9 mouse cellular contexts compared by ENCODE assay signal in genomic region chr17:88329715-88330114, GRCm38 (mm10).
DNase-seq lines count a peak whose midpoint lies in the region; ATAC-seq lines count a peak whose summit lies in the region.
"Had no signal": no experiment of that assay in that cellular context is flagged by ENCODE, and none has a peak within 500 bp of the region (broad histone marks: within the 10 kb centered on the region; RNA-seq: fewer than 3 reads in every experiment).

No protein-coding gene starts in this region.

- no peak overlapping the region for H3K4me2 ChIP-seq in intestine, embryonic 15.5 days (replicated peaks)
- H3K4me2 ChIP-seq: limb, embryonic 13.5 days had no signal

- no peaks in the 10 kb centered on the region for H3K27me3 ChIP-seq in intestine, embryonic 15.5 days (replicated peaks)
- H3K27me3 ChIP-seq: limb, embryonic 13.5 days had no signal

- H3K36me3 ChIP-seq in intestine, embryonic 15.5 days = no peaks in the 10 kb centered on the region
- H3K36me3 ChIP-seq: limb, embryonic 13.5 days had no signal

- H3K4me1 ChIP-seq in intestine, embryonic 15.5 days (replicated peaks) = 0 out of 2 replicates have a peak, but pooled peaks cover 5% of the 10 kb centered on the region

- 54% methylated on average over 9 of the region's 9 CpGs for WGBS in intestine, embryonic 15.5 days

- ATAC-seq in intestine, embryonic 15.5 days = no peak

- DNase-seq in layer of hippocampus, adult 9-11 months = peak; percentile 39
- DNase-seq in layer of hippocampus, adult 18-20 months (ENCODE audit: low spot score in 2 of 2) = no peak
- DNase-seq in adrenal gland, postnatal 14 days = peak; percentile 76
- DNase-seq in frontal cortex, postnatal 14 days (ENCODE audit: low spot score in 2 of 2) = peak; percentile 26 to 32
- peak; percentile 61 to 62 for DNase-seq in kidney, adult 8-10 months
- DNase-seq in right cerebral cortex, postnatal 14 days = peak; percentile 30
- no peak for DNase-seq in thymus, postnatal 0 days (ENCODE audit: low spot score)

- H3K9me3 ChIP-seq in intestine, embryonic 15.5 days = no peaks in the 10 kb centered on the region

- no peak overlapping the region for H3K4me3 ChIP-seq in intestine, embryonic 15.5 days (replicated peaks)
- H3K4me3 ChIP-seq: limb, embryonic 13.5 days had no signal

- H3K9ac ChIP-seq in intestine, embryonic 15.5 days = no peak overlapping the region
- H3K9ac ChIP-seq: limb, embryonic 13.5 days had no signal

- no peak overlapping the region for H3K27ac ChIP-seq in intestine, embryonic 15.5 days
- H3K27ac ChIP-seq: limb, embryonic 13.5 days had no signal

Comparison
In these comparisons a context has a peak if more than half of its experiments do, and no peak if none do; other contexts are left out.
1. DNase-seq: peak in layer of hippocampus, adult 9-11 months (single experiment), adrenal gland, postnatal 14 days (single experiment), frontal cortex, postnatal 14 days (2 of 2), kidney, adult 8-10 months (2 of 2) and right cerebral cortex, postnatal 14 days (single experiment); none in layer of hippocampus, adult 18-20 months (0 of 2) and thymus, postnatal 0 days (single experiment).